Mouse (Mus musculus) c-Kit-negative CD71-positive TER-119-positive erythroid progenitor cells, embryonic 14.5 days (primary cell): ENCODE measurements around the gene Zfp143.
A peak's percentile ranks its signal among the peaks of the same experiment; 100 is the strongest.
"Not testable (repeated sequence)": the region's sequence is repeated elsewhere in the genome, so short reads cannot be mapped to it uniquely, and the experiment has no call there.

Experiments used
- DNase-seq: peaks from one replicate; pipeline ENCODE4 v3.0.0-alpha.2; 2013; ENCODE audit warnings: low read depth, low spot score

Zfp143 gene

DNA sequence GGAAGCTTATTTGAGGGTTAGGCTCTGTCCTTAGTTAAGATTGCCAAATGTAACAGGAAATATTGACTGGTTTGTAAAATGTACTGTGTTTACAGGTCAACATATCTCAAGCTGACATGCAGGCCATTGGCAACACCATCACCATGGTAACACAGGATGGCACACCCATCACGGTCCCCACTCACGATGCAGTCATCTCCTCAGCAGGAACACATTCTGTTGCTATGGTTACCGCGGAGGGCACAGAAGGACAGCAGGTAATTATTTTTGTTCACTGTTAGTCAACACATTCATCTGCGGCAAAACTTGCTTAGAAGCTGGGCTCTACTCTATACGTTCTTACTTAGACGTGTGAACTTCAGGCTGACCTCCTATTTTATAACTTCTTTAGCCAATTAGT, 30.7 kb downstream of the Zfp143 start:
- DNase-seq = no peak

- DNase-seq = no peak
These were observed 35.3 kb downstream of the Zfp143 start for GRCm38 (mm10) chr7:110096332-110096731.

GRCm38 (mm10) chr7:110097106-110097793, 36.2 kb downstream of the Zfp143 start:
- DNase-seq = no peak

DNA sequence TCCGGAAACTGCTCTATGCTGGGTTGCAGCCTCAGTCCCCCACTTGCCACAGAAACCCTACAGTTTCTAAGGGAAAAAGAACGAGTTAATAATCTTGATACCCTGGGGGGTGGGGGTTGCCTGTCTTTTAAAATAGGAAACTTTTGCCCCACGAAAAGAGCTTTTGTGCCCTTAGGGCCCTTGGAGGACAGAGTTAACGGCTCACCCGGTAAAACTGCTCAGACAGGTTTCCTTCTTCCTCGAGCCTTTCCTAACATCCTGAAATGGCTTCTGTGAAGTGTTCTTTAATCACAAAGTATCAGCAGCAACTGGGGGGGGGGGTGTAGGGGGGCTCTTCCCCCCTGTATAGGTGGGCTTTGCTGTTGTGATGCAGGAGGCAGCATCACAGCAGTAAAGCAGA, 39.8 kb downstream of the Zfp143 start:
- DNase-seq = no peak

DNA sequence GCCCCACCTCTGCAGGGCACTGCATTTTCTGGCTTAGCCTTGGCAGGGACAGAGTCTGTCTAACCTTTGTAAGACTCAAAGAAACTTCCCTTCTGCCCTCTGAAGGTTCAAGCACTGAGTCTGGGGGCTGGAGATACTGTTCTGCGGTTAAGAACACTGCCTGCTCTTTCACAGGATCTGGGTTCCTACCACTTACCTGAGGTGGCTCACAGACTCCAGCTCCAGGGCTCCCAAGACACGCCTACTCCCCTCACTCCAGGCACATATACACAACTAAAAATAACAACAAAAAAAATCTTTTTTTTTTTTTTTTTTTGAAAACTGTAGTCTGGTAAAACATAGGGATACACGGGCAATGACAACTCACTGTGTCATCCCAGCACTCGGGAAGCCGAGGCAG, 40.2 kb downstream of the Zfp143 start:
- DNase-seq = no peak

GRCm38 (mm10) chr7:110105041-110105440, 44.0 kb downstream of the Zfp143 start:
- DNase-seq = no peak

GRCm38 (mm10) chr7:110106633-110107032, 45.6 kb downstream of the Zfp143 start:
- no peak for DNase-seq

DNA sequence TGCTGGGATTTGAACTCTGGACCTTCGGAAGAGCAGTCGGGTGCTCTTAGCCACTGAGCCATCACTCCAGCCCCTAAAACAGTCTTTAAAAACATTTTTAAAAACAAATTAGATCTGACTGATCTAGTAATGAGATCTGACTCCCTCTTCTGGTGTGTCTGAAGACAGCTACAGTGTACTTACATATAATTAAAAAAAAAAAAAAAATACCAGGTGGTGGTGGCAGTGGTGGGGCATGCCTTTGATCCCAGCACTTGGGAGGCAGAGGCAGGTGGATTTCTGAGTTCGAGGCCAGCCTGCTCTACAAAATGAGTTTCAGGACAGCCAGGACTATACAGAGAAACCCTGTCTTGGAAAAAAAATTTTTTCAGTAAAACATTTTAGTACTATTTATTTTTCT, 47.5 kb downstream of the Zfp143 start:
- not testable (repeated sequence) for DNase-seq

- no peak for DNase-seq
These were observed 48.1 kb downstream of the Zfp143 start for GRCm38 (mm10) chr7:110108967-110109610.

- DNase-seq = no peak
These were observed 49.1 kb downstream of the Zfp143 start for GRCm38 (mm10) chr7:110110061-110110656.

DNA sequence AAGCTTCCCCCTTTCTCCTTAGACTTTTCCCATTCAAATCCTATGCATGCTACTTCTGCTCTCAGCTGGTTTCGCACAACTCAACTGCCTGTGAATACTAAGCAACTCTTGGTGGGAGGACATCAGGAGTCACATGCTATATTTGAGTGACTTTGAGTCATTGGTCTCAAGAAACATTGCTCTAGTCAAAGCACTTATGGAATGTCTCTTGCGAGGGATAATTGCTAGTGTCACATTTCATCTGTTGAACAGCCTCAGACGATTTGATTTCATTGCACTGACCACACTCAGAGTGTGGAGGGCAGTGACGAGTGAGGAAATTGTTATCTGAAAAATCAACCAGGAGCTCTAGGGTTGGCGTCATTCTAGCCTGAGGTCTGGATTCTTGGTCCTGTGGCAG, 53.7 kb downstream of the Zfp143 start:
- no peak for DNase-seq

DNA sequence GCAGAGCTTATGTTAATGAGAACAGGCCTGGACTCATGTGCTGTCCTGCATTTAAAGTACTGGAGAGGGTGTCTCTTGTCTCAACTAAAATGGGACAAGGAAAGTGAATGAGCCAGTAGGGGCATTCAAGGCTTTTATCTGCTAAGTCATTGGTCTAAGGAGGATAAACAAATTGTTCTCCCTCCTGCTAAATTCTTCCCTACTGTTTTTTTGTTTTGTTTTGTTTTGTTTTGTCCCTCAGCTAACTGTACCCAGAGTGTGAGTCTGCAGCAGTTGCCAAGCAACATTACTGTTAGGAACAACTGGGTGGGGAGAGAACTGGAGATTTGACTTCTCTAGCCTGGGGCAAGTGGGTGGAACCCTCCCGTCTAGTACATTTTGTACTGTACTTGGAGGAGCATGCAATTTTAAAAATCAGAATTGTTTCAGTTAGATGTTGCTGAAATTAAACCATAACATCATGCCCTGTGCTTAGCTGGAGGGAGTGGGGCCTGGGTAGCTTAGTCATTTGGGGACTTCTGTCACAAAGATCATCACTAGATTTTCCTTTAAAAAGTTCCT, 55.8 kb downstream of the Zfp143 start:
- DNase-seq = no peak

DNA sequence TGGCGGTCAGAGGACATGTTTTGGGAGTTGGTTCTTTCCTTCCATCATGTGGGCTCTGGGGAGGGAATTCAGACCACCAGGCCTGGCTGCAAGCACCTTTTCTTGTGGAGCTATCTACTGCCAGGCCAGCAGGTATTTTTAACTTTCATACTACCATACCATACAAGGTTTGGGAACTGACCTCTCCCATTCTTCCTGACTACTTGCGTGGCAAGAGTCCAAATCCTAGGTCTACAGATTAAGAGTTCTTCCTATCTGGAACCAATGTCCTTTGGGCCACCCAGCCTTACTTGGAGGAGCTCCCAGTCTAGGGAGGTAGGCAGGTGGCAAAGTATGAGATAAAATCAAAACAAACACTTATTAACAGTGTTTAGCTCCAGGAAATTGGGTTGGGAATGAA, 57.4 kb downstream of the Zfp143 start:
- DNase-seq = no peak

GRCm38 (mm10) chr7:110120157-110120784, 59.3 kb downstream of the Zfp143 start:
- DNase-seq = no peak

- DNase-seq = peak; percentile 41
These were observed 60.1 kb downstream of the Zfp143 start for GRCm38 (mm10) chr7:110121162-110121515.

DNA sequence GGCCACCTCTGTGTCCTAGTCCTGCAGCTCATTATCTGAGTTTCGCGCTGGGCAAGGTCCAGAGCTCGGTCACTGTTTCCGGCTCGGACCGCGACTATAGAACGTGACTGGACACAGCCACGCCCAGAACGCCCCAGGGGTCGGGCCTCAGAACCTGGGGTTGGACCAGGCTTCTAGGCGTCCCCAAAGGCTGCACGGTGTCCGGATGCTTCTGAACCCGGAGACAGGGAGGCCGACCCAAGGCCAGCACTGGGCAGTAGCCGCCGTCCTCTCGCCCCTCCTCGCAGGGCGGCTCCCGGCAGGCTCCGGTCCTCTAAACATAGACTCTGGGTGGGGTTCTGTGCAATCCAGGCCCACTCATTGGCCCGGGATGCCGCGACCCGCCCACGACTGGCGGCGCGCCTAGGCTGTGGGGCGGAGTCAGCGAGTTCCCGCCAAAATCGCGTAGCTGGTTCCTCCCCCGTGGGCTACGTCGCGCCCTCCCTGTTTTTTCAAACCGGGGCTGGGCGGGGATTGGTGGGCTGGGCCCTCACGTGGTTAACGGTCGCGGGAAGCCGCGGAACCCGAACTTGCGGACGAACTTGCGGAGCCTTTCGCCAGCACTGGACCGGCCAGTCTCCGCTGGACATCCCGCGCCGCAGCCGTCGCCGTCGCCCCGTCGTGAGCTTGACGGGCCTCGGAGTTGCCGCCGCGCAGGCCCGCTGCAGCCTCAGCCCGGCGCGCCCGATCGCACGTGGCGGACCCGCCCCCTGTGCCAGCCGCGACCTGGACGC, 60.7 kb downstream of the Zfp143 start, which contains the start of gene Wee1:
Gene Wee1 (plus strand): TSS at position 531 of the 773 bp plus-strand sequence.
- peak; percentile 96 for DNase-seq

- no peak for DNase-seq
These were observed 61.2 kb downstream of the Zfp143 start for GRCm38 (mm10) chr7:110122289-110122564.

GRCm38 (mm10) chr7:110122565-110123422, 61.8 kb downstream of the Zfp143 start:
- no peak for DNase-seq

DNA sequence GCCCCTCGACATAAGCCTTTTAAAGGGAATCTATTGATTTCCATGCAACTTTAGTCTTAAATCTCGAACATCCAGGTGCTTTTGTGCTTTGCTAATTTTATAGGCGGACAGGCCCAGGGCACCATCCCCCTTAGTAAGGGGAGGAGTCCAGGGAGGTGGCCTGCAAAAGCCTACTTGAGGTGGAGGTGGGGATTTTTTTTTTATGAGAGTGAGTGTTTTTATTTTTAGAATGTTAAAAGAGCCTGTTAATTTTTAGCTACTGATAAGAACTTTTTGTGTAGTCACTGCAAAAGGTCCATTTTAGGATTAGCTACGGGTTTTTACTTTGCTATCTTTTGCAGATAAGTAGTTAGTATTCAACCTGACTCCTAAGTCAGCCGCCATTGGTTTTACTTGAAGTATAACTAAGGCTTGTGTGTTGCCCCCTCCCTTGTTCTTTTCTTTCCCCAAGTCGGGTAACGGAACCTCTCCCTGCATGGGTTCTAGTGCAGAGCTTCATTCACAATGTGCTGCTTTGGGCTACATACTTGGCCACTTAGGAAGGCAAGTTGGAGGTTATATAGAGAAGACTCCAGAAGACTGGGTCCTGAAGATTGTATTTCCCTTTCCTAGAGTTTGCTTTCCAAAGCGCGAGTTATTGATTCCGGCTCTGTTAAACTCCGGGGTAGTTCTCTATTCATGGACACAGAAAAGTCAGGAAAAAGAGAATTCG, 63.0 kb downstream of the Zfp143 start:
- no peak for DNase-seq

GRCm38 (mm10) chr7:110128566-110128965, 67.5 kb downstream of the Zfp143 start:
- no peak for DNase-seq
